Mouse (Mus musculus): Measurements from ENCODE around the gene Tesmin. TPM values are rescaled to one million over a fixed set of nuclear protein-coding genes. Genes with fewer than 3 reads are reported as not detected.
A peak's percentile ranks its signal among the peaks of the same experiment; 100 is the strongest.

Tesmin gene
- total RNA-seq, 2 experiments from 2014 or later: 0.18 to 0.52 TPM

DNA sequence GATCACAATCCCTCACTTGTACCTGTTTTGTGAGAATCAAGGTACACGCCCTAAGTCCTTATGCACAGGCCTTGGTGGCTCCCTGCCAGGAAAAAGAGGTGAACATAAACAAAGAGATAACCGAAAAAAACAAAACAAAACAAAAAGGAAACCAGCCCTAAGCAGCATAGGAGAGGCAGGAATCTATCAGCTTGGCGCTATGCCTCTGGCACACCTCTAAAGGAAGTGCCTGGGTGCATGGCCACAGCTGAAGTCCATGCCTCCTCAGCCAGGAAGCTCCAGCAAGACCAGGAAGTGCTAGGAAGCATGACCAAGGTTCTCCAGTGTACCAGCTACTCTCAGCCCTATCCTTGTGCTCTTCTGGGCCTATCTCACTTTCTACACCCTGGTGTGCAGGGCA lies 60.6 kb downstream of the Tesmin start:
- no peak for DNase-seq

DNA sequence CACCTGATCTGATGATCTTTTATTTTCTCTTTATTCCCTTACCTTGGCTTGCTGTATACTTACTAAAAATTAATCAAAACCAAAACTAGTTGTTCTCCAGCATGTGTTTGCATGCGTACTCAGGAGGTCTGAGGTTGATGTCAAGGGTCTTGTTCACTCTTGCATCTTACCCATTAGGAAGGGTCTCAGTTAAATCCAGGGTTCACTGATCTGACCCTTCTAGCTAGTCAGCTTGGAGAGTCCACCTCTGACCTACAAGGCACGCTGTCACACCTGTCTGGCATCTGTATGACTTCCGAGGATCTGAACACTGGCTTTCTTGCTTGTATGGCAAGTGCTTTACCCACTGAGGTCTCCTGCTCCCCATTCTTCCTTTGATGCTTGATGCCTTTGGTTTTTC lies 62.1 kb downstream of the Tesmin start:
- DNase-seq: no peak

DNA sequence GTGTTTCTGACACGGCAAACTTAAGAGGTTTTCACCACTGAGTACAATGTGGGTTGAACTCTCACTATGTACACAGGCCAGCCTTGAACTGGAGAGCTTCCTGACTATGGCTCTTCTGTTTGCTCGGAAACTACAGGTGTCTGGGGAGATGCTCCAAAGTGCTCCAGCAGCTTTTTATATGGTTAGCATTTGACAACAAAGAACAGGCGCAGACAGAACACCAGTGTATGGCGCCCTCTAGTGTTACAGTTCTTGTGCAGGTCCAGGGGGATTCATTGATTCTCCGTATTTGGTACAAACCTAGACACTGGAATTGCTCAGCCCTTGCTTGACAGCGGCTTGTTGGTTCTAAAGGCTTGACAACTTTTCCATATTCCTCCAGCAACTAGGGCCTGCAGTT lies 62.5 kb downstream of the Tesmin start:
- peak; percentile 61 to 70 for DNase-seq

DNA sequence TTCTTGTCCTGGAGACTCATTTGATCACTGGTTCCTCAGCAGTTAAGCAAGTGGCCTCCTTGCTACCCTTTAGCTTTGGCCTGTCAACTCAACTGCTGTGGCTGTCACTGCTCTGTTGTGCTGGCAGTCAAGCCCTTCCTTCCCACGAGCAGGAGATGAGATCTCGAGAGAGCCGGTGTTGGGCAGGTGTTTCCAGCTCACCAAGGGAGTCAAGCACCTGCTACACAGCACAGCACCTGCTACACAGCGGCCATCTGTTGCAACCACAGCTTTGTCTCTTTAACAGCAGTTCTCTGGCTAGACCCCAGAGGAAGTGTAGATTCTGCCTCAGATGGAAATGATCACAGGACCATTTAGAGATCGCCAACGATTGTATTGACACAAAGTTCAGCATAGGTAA lies 63.0 kb downstream of the Tesmin start:
- DNase-seq: no peak

Other genes with a start within 250 kb of the Tesmin start
- gene Mrpl21, start 106.0 kb upstream of the Tesmin start, total RNA-seq (2021): 10 to 100 TPM; 50.8 to 52.3 TPM
- 10 to 100 TPM in 1 of 2 experiments, 1 to 10 TPM in 1; 9.0 to 10.2 TPM for gene Ighmbp2, start 105.8 kb upstream of the Tesmin start, total RNA-seq (2021)
- gene Cpt1a, start 66.5 kb upstream of the Tesmin start, total RNA-seq (2021): 10 to 100 TPM; 20.5 to 23.3 TPM
- 1 to 10 TPM; 1.0 to 1.1 TPM for gene Gal, start 25.7 kb downstream of the Tesmin start, total RNA-seq (2021)
- 10 to 100 TPM; 82.0 to 89.2 TPM for gene Ppp6r3, start 186.9 kb downstream of the Tesmin start, total RNA-seq (2021)